Mouse (Mus musculus): ENCODE results near the gene 2310011J03Rik. TPM values are rescaled to one million over a fixed set of nuclear protein-coding genes. Genes with fewer than 3 reads are reported as not detected.

2310011J03Rik gene
- total and polyA plus RNA-seq, 3 experiments: 65.7 to 81.5 TPM; not detected in 1

- peaks cover 6 to 9% of the 10 kb centered on the region in 2 experiments; a peak in 3 of 4 replicates for H3K36me3 ChIP-seq (ENCODE audit: control insufficient read depth in 1 of 2, insufficient read depth in 2 of 2, low read length in 2 of 2)
- peaks cover 19% of the 10 kb centered on the region for H3K79me2 ChIP-seq (ENCODE audit: control insufficient read depth, insufficient read depth, low read length, poor library complexity)
- H3K4me3 ChIP-seq (ENCODE audit: control insufficient read depth in 1 of 2, insufficient read depth in 1 of 2, low read depth in 2 of 2, low read length in 2 of 2): peak overlapping the region; percentile 75 to 95
- peak; percentile 56 for DNase-seq (ENCODE audit: low read depth, low spot score)
- no peaks in the 10 kb centered on the region for H3K27me3 ChIP-seq (ENCODE audit: control insufficient read depth in 1 of 2, insufficient read depth in 2 of 2, low read length in 2 of 2)
- no peak for TF ChIP-seq MEF2A (IDR thresholded peaks at IDR 0.05; ENCODE audit: extremely low read depth, insufficient replicate concordance, low read depth, low read length, poor library complexity, severe bottlenecking)
- no peak for TF ChIP-seq BHLHE40 (IDR thresholded peaks at IDR 0.05; ENCODE audit: borderline replicate concordance, low read depth, low read length)
- TF ChIP-seq POLR2A (IDR thresholded peaks at IDR 0.05; ENCODE audit: control insufficient read depth in 1 of 2, insufficient read depth in 1 of 2, low read depth in 1 of 2, low read length in 2 of 2, poor library complexity in 1 of 2): peak; percentile 1 to 23; a peak in 1 of 4 replicates
- TF ChIP-seq HCFC1 (IDR thresholded peaks at IDR 0.05; ENCODE audit: low read depth, low read length): no peak
- no peak for TF ChIP-seq ZC3H11A (IDR thresholded peaks at IDR 0.05; ENCODE audit: low read depth, low read length)
- TF ChIP-seq CTCF (IDR thresholded peaks at IDR 0.05 in 2 of 3, conservative IDR thresholded peaks at IDR 0.05 in 1 of 3; ENCODE audit: control insufficient read depth in 1 of 3, insufficient read depth in 1 of 3, low read depth in 2 of 3, low read length in 3 of 3, poor library complexity in 1 of 3, severe bottlenecking in 1 of 3): peak in 2 of 3 experiments; percentile 6 to 19; a peak in 2 of 6 replicates
- TF ChIP-seq MAX (IDR thresholded peaks at IDR 0.05; ENCODE audit: low read length): no peak
- TF ChIP-seq USF1 (IDR thresholded peaks at IDR 0.05; ENCODE audit: low read depth, low read length): no peak
- no peak for TF ChIP-seq EP300 (IDR thresholded peaks at IDR 0.05; ENCODE audit: low read depth in 1 of 2, low read length in 2 of 2)
- TF ChIP-seq CHD1 (IDR thresholded peaks at IDR 0.05; ENCODE audit: low read depth, low read length): peak; percentile 35; the same call in 1 of the 2 replicates
- no peak for TF ChIP-seq TAL1 (IDR thresholded peaks at IDR 0.05; ENCODE audit: low read length)
- TF ChIP-seq GABPA (IDR thresholded peaks at IDR 0.05; ENCODE audit: low read depth, low read length): no peak
- no peak for TF ChIP-seq ZKSCAN1 (IDR thresholded peaks at IDR 0.05; ENCODE audit: low read depth, low read length)
- no peak for TF ChIP-seq SMC3 (IDR thresholded peaks at IDR 0.05; ENCODE audit: low read depth, low read length)
- no peak for TF ChIP-seq RAD21 (IDR thresholded peaks at IDR 0.05; ENCODE audit: low read depth, low read length)
- TF ChIP-seq NELFE (IDR thresholded peaks at IDR 0.05; ENCODE audit: low read depth, low read length): no peak
- TF ChIP-seq POLR2AphosphoS2 (IDR thresholded peaks at IDR 0.05; ENCODE audit: low read length): peak; percentile 64; the same call in 1 of the 2 replicates
- TF ChIP-seq MYC (IDR thresholded peaks at IDR 0.05; ENCODE audit: low read depth, low read length): no peak
- no peak for TF ChIP-seq USF2 (IDR thresholded peaks at IDR 0.05; ENCODE audit: borderline replicate concordance in 1 of 2, insufficient read depth in 1 of 2, low read depth in 1 of 2, low read length in 2 of 2)
- TF ChIP-seq JUND (IDR thresholded peaks at IDR 0.05; ENCODE audit: low read depth, low read length): no peak
- TF ChIP-seq TCF12 (IDR thresholded peaks at IDR 0.05; ENCODE audit: low read depth, low read length): no peak
- no peak for TF ChIP-seq ETS1 (IDR thresholded peaks at IDR 0.05; ENCODE audit: low read depth, low read length)
- TF ChIP-seq POLR2AphosphoS5 (IDR thresholded peaks at IDR 0.05; ENCODE audit: borderline replicate concordance, low read depth, low read length): no peak
- TF ChIP-seq SIN3A (IDR thresholded peaks at IDR 0.05; ENCODE audit: low read length): peak; percentile 31; the same call in 1 of the 2 replicates
- TF ChIP-seq GATA1 (IDR thresholded peaks at IDR 0.05; ENCODE audit: low read depth, low read length): no peak
- TF ChIP-seq MAFK (IDR thresholded peaks at IDR 0.05; ENCODE audit: borderline replicate concordance, low read depth, low read length): no peak
- no peak for TF ChIP-seq ZNF384 (IDR thresholded peaks at IDR 0.05; ENCODE audit: low read depth, low read length)
- 0 out of 2 replicates have a peak, but pooled peaks have one; percentile 25 for TF ChIP-seq MXI1 (IDR thresholded peaks at IDR 0.05; ENCODE audit: low read depth, low read length)
- TF ChIP-seq ZMIZ1 (IDR thresholded peaks at IDR 0.05; ENCODE audit: low read depth, low read length): no peak
- H3K9me3 ChIP-seq (replicated peaks; ENCODE audit: insufficient read depth, low read length): no peaks in the 10 kb centered on the region
- H3K4me1 ChIP-seq (ENCODE audit: control insufficient read depth in 1 of 2, insufficient read depth in 2 of 2, low read length in 2 of 2): peaks cover 0 to 23% of the 10 kb centered on the region in 2 experiments; a peak in 2 of 4 replicates
- peak overlapping the region; percentile 98 for H3K9ac ChIP-seq (ENCODE audit: control insufficient read depth, low read depth, low read length, poor library complexity, severe bottlenecking)
- peak overlapping the region; percentile 88 for H3K27ac ChIP-seq (ENCODE audit: control insufficient read depth, low read depth, low read length)
These were observed 27.0 kb downstream of the 2310011J03Rik start for GRCm38 (mm10) chr10:80293325-80293724.

All from MEL (cell line).